Mouse (Mus musculus) kidney, embryonic 16.5 days (tissue): ENCODE results near the gene Cga. TPM values are rescaled to one million over a fixed set of nuclear protein-coding genes. Genes with fewer than 3 reads are reported as not detected.

ENCODE experiments used
- ATAC-seq: fragments of 200-750 bp; cut with Nextera tagmentation; 2 replicates; pipeline ENCODE4 v1.8.0; 2017; ENCODE audit warnings: moderate TSS enrichment; ENCODE audit not compliant: low FRiP score, low TSS enrichment
- H3K27ac ChIP-seq: fragments of 300-500 bp; sonication (generic); 2 replicates; pipeline ENCODE4 v1.5.1; 2014; ENCODE audit warnings: low read length
- H3K27me3 ChIP-seq: fragments of 300-500 bp; sonication (generic); 2 replicates; pipeline ENCODE4 v1.6.1; 2014; ENCODE audit warnings: low read length, control low read depth, mixed read lengths; ENCODE audit not compliant: insufficient read depth
- H3K36me3 ChIP-seq: fragments of 300-500 bp; sonication (generic); 2 replicates; pipeline ENCODE4 v1.6.1; 2014; ENCODE audit warnings: low read length, control low read depth, mixed read lengths; ENCODE audit not compliant: insufficient read depth
- H3K4me1 ChIP-seq: fragments of 300-500 bp; sonication (generic); 2 replicates; pipeline ENCODE4 v1.6.1; 2014; ENCODE audit warnings: low read length, control low read depth, mixed read lengths; ENCODE audit not compliant: insufficient read depth
- H3K4me2 ChIP-seq: fragments of 300-500 bp; sonication (generic); replicated peaks from 2 replicates; pipeline ENCODE4 v1.6.1; 2014; ENCODE audit warnings: low read depth, low read length
- H3K4me3 ChIP-seq: fragments of 300-500 bp; sonication (generic); 2 replicates; pipeline ENCODE4 v1.5.1; 2014; ENCODE audit warnings: mild to moderate bottlenecking, low read length
- H3K9ac ChIP-seq: fragments of 300-500 bp; sonication (generic); replicated peaks from 2 replicates; pipeline ENCODE4 v1.6.1; 2014; ENCODE audit warnings: low read length
- H3K9me3 ChIP-seq: fragments of 300-500 bp; sonication (generic); 2 replicates; pipeline ENCODE4 v1.6.1; 2016; ENCODE audit warnings: low read length, control low read depth
- WGBS: fragments of 180-500 bp; shearing (Covaris S2); extraction: QIAGEN DNeasy Blood & Tissue Kit; methylation state at CpG from one replicate; pipeline ENCODE4 v1.1.7; 2014; 5-methylcytosine and 5-hydroxymethylcytosine counted together
- polyA plus RNA-seq: library from polyadenylated mRNA; unstranded; fragments of >200 nt; fragmentation: Nextera tagmentation; extraction: Ambion mirVana; gene quantifications from 2 replicates; pipeline ENCODE4 v1.2.1, GENCODE M21; 2015

Cga gene
- polyA plus RNA-seq, 1 experiment from 2014 or later = not detected

GRCm38 (mm10) chr4:34872896-34873495, 20.6 kb upstream of the Cga start:
- H3K9ac ChIP-seq = no peak overlapping the region
- peaks cover 4% of the 10 kb centered on the region for H3K4me1 ChIP-seq
- 85% methylated on average over 4 of the region's 4 CpGs for WGBS
- no peak overlapping the region for H3K4me2 ChIP-seq
- ATAC-seq = 0 out of 2 replicates have a peak, but pooled peaks have one; percentile 39
- 0 out of 2 replicates have a peak, but pooled peaks cover 6% of the 10 kb centered on the region for H3K9me3 ChIP-seq
- H3K27me3 ChIP-seq = no peaks in the 10 kb centered on the region
- H3K36me3 ChIP-seq = peaks cover 6% of the 10 kb centered on the region; the same call in 1 of the 2 replicates
- H3K27ac ChIP-seq = no peak overlapping the region
- no peak overlapping the region for H3K4me3 ChIP-seq

- no peak for ATAC-seq
- Histone ChIP-seq H3K36me3 (peaks cover 6% of the 10 kb centered on the region; the same call in 1 of the 2 replicates), H3K9ac (no peak overlapping the region), H3K27ac (no peak overlapping the region), H3K4me3 (no peak overlapping the region), H3K9me3 (0 out of 2 replicates have a peak, but pooled peaks cover 6% of the 10 kb centered on the region), H3K4me1 (peaks cover 4% of the 10 kb centered on the region), H3K4me2 (no peak overlapping the region), H3K27me3 (no peaks in the 10 kb centered on the region)
- 78% methylated on average over 1 of the region's 1 CpGs for WGBS
These were observed 19.3 kb upstream of the Cga start for GRCm38 (mm10) chr4:34874234-34874633.

- Histone ChIP-seq H3K27ac (no peak overlapping the region), H3K4me3 (peak overlapping the region; percentile 97), H3K27me3 (no peaks in the 10 kb centered on the region), H3K9ac (no peak overlapping the region), H3K36me3 (peaks cover 6% of the 10 kb centered on the region; the same call in 1 of the 2 replicates), H3K9me3 (0 out of 2 replicates have a peak, but pooled peaks cover 6% of the 10 kb centered on the region), H3K4me2 (peak overlapping the region; percentile 64), H3K4me1 (peaks cover 23% of the 10 kb centered on the region)
- WGBS = 86% methylated on average over 10 of the region's 10 CpGs
- no peak for ATAC-seq
These were observed 12.5 kb upstream of the Cga start for GRCm38 (mm10) chr4:34880921-34881650.

- H3K9ac ChIP-seq = peak overlapping the region; percentile 99
- peak overlapping the region; percentile 97 for H3K4me3 ChIP-seq
- H3K4me1 ChIP-seq = peaks cover 26% of the 10 kb centered on the region
- peak overlapping the region; percentile 99 for H3K27ac ChIP-seq
- no peaks in the 10 kb centered on the region; the same call in 1 of the 2 replicates for H3K36me3 ChIP-seq
- no peaks in the 10 kb centered on the region for H3K27me3 ChIP-seq
- ATAC-seq = no peak
- 4% methylated on average over 4 of the region's 4 CpGs for WGBS
- peak overlapping the region; percentile 64 for H3K4me2 ChIP-seq
- H3K9me3 ChIP-seq = 0 out of 2 replicates have a peak, but pooled peaks cover 6% of the 10 kb centered on the region
These were observed 11.7 kb upstream of the Cga start for GRCm38 (mm10) chr4:34881851-34882250.

GRCm38 (mm10) chr4:34882291-34882769, 11.2 kb upstream of the Cga start:
- 0 out of 2 replicates have a peak, but pooled peaks cover 6% of the 10 kb centered on the region for H3K9me3 ChIP-seq
- peak overlapping the region; percentile 99 for H3K27ac ChIP-seq
- peak overlapping the region; percentile 97 for H3K4me3 ChIP-seq

GRCm38 (mm10) chr4:34882818-34883217, 10.8 kb upstream of the Cga start, which contains the start of gene Zfp292:
Gene Zfp292 (minus strand): TSS chr4:34882960.
- H3K36me3 ChIP-seq = no peaks in the 10 kb centered on the region; the same call in 1 of the 2 replicates
- peak within 1 kb of the TSS; percentile 99 for H3K27ac ChIP-seq
- H3K4me1 ChIP-seq = peaks cover 32% of the 10 kb centered on the region
- H3K9me3 ChIP-seq = 0 out of 2 replicates have a peak, but pooled peaks cover 2% of the 10 kb centered on the region
- WGBS = under 1% methylated on average over 43 of the region's 44 CpGs
- no peaks in the 10 kb centered on the region for H3K27me3 ChIP-seq
- peak within 1 kb of the TSS; percentile 64 for H3K4me2 ChIP-seq
- H3K4me3 ChIP-seq = peak within 1 kb of the TSS; percentile 97
- peak within 1 kb of the TSS; percentile 99 for H3K9ac ChIP-seq
- peak; percentile 94 for ATAC-seq

More at GRCm38 (mm10) chr4:34882291-34882769, 11.2 kb upstream of the Cga start:
- ATAC-seq = peak; percentile 71
- peak overlapping the region; percentile 99 for H3K9ac ChIP-seq
- peaks cover 28% of the 10 kb centered on the region for H3K4me1 ChIP-seq
- under 1% methylated on average over 33 of the region's 58 CpGs for WGBS
- peak overlapping the region; percentile 64 for H3K4me2 ChIP-seq
- no peaks in the 10 kb centered on the region for H3K27me3 ChIP-seq
- H3K36me3 ChIP-seq = no peaks in the 10 kb centered on the region; the same call in 1 of the 2 replicates

- H3K4me2 ChIP-seq = peak overlapping the region; percentile 64
- H3K36me3 ChIP-seq = no peaks in the 10 kb centered on the region; the same call in 1 of the 2 replicates
- H3K27me3 ChIP-seq = peaks cover 5% of the 10 kb centered on the region
- peak overlapping the region; percentile 99 for H3K27ac ChIP-seq
- no peak for ATAC-seq
- 33% methylated on average over 16 of the region's 16 CpGs for WGBS
- H3K9ac ChIP-seq = peak overlapping the region; percentile 99
- peak overlapping the region; percentile 97 for H3K4me3 ChIP-seq
- peaks cover 32% of the 10 kb centered on the region for H3K4me1 ChIP-seq
- H3K9me3 ChIP-seq = no peaks in the 10 kb centered on the region
These were observed 10.1 kb upstream of the Cga start for GRCm38 (mm10) chr4:34883366-34884029.

GRCm38 (mm10) chr4:34885631-34886351, 7.8 kb upstream of the Cga start:
- peak overlapping the region; percentile 87; the same call in 1 of the 2 replicates for H3K9ac ChIP-seq
- WGBS = 58% methylated on average over 9 of the region's 9 CpGs
- ATAC-seq = no peak

More at GRCm38 (mm10) chr4:34885631-34886351, 7.8 kb upstream of the Cga start:
- H3K4me3 ChIP-seq = peak overlapping the region; percentile 82
- H3K4me1 ChIP-seq = peaks cover 30% of the 10 kb centered on the region
- peak overlapping the region; percentile 75 for H3K4me2 ChIP-seq
- peaks cover 23% of the 10 kb centered on the region for H3K27me3 ChIP-seq
- H3K9me3 ChIP-seq = no peaks in the 10 kb centered on the region
- no peaks in the 10 kb centered on the region for H3K36me3 ChIP-seq
- peak overlapping the region; percentile 90; the same call in 1 of the 2 replicates for H3K27ac ChIP-seq
